Mouse (Mus musculus) gastrocnemius, adult 18-20 months (tissue): ENCODE measurements at regions not wholly inside any gene's neighbourhood (a gene's known extent, or its start where the extent isn't known, plus 50 kb on each side); places are given as distances from the start of the nearest gene placed in this dataset.

Experiments
- DNase-seq: peaks from one replicate; pipeline ENCODE4 v3.0.0; 2021; ENCODE audit warnings: low spot score

DNA sequence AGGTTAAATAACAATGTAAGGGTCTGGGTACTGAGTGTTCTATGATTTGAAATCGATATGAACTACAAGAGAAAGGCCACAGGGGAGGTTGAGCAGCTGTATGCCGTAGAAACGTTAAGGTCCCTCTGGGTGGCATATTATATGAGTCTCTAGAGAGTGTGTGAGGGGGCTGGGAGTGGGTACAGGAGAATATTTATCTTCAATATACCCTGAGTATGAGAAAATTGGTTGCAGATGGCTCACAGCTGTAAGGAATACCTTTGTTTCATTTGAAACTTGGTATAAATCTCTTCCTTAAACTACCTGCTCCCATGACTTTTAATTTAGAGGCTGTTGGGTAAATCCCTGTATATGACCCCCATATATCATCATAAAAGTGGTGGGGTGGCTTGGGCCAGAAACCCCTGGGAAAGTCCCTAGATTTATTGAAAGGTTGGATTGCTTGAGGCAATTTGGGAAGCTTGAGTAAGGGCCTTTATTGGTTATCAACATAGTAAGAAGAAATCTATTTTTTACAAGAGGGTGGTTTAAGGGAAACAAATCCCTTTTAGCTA is 128.7 kb upstream of the Prkg2 start:
- DNase-seq = no peak

DNA sequence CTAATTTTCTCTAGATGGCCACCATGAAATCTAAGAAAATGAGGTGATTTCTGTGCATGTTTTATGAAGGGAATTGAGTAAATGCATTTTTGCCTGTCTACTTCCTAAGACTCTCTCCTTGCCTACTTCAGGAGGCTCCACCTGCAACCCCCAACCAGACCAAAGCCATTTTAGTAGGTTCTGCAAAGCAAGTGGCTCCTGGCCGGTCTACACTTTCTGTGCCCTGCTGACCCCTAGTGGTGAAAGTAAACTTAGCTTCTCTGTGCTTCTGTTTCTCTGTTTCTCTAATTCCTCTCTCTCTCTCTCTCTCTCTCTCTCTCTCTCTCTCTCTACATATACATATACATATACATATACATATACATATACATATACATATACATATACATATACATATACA is 120.8 kb upstream of the Prkg2 start:
- peak; percentile 39 for DNase-seq

DNA sequence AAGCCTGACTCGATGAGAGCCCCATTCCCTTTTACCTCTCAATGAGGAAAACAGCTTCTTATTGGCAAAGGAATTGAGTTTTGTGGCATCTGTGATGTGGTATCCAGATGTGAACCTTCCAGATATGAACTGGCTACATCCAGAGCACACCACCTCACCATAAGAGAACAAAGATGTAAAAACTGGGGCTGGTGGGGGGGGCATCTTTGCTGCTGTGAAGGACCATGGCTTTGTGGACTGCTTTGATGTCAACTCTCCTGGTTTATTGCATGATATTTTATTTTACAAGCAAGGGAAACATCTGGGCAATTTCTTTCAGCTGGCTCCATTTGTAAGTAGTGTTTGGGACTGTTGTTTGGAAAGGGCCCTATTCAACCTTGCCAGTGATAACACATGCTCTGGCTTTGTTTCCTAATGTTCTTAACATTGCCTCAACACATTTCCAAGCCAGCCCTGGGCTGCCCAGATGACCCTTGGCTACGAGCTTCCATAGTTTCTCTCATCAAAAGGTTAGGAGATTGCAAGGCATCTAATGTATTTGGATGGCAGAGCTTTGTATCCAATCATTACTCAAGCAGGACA is 116.2 kb upstream of the Prkg2 start:
- DNase-seq = no peak

DNA sequence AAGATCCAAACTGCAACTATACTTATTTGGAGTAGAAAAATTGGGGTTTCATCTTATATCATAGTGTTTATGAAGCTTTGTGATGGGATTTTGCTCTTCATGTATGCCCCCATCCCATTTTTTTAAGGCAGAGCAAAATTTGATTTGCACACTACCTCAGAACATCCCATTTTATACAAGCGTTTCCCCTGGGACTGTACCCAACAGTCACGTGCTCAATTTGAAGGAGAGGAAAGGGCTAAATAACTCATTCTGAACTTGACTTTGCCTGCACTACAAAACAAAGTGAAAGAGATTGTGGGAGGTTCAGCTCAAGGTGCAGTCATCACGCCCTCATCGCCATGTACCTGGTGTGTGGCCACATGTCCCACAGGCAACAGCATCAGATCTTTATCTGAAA is 115.1 kb upstream of the Prkg2 start:
- DNase-seq = no peak

DNA sequence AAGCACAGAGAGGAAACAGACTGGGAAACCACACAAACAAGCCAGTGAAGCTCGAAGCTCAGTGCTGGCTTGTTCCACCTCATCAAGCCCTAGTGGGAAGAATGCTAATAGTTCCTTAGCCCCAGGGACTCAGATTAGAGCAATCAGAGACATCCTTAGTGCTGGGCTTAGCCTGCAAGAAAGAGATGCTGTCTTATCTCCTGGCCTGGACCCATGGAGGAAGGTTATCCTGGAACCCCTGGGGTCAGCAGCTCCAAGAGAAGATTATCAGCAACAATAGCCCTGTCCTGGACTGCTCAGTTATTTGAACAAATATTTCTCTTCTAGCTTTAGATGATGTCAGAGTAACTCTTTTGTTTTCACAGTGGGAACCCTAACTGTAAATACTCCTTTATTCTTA is 112.8 kb upstream of the Prkg2 start:
- DNase-seq = no peak

DNA sequence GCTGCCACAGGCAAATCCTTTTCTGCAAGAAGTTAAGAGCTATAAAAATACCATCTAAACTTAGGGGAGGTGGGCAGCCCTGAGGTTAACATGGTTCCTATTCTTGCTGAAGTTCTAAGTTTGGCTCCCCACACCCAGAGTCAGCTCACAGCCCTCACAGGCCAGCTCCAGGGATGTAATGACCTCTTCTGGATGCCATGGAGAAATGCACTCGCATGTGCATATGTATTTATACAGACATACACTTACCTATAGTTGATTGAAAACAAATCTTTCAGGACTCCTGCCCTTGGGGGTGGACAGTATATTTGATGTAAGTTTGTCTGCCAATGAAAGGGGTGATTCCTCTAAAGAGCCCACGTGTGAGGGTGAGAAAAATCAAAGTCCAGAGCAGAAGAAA is 95.5 kb upstream of the Prkg2 start:
- DNase-seq = no peak

DNA sequence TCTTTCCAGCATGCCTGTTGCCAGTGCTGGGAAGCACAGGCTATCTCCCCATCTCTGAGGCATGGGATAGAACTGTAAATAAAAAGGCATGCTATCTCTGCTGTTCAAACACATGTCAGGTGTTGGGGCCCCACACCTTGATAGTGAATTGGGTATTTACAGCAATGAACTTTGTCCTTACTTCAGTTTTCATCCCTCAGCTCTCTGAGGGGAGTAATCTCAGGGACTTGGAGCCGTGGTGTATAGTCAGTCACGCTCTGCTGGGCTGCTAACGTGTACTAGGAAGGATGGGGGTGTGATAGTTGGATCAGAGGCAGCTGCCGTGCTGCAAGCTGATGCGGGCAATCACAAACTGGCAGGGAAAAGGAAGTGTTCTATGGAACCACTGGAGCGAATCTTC is 91.5 kb upstream of the Prkg2 start:
- DNase-seq = no peak

DNA sequence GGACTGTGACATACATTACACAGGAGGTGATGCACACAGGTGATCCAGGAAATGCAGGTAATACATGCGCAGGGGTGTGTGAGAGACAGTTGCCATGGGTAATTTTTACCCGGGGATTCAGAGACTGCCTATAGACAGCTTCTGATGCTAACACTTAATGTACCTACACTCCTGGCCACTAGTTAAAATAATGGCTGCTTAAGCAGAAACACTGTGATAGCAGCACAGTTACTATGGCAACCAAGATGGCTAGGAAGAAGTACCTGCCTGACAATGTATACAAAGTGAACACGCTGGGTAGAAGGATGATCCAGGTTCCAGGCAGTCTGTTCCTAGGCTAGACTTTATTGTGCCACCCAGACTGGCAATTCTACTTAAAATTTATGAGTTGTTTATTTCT is 88.3 kb upstream of the Prkg2 start:
- no peak for DNase-seq

DNA sequence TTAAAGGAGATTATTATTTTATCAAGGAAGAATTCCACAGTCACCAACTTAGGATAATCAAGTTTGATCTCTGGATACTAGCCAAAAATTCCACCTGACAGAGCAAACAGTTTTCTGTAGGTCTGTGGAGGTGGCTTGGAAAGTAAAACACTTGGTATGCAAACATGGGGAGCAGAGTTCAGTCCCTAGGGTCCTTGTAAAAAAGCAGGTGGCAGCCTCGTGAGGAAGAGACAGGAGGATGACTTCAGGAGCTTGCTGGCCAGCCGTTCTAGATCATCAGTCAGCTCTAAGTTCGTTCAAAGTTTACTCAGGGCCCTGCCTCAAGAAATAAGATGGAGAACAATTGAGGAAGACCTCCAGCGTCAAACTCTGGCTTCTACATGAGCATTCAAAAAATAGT is 74.6 kb upstream of the Prkg2 start:
- no peak for DNase-seq

DNA sequence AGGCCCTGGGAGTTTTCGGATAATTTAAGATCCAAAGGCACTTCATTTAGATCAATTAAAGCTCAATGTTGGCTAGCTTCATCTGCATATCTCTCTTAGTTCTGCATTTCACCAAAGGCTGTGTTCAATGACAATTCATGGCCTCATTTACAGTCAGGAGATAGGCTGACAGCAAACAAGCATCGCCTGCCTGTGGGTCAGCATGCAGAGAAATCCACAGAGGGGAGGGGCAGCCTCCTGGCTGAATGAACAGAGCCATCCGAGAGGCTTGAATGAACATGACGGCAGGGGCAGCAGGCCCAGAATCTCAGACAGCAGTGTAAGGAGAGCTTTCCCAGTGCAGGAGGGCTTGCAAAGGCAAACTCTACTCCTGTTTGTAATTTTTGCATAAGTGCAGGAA is 74.1 kb upstream of the Prkg2 start:
- DNase-seq = no peak

DNA sequence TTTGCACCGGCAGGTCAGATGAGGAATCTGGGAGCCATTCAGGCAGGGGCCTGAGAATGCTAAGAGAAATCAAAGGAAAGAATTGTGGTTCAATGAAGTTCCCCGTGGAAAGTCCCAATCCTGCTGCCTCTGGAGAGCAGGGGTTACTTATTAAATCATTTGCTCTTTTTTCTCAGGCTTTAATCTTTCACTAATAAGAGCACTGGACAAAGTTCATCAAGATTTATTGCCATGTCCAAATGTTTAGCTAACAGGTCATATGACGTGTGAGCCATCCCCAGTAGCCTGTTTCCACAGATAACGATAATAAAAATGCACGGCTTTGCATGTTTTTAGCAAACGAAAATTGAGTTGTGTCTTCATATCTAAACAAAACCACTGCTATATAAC is 62.6 kb upstream of the Prkg2 start:
- no peak for DNase-seq

DNA sequence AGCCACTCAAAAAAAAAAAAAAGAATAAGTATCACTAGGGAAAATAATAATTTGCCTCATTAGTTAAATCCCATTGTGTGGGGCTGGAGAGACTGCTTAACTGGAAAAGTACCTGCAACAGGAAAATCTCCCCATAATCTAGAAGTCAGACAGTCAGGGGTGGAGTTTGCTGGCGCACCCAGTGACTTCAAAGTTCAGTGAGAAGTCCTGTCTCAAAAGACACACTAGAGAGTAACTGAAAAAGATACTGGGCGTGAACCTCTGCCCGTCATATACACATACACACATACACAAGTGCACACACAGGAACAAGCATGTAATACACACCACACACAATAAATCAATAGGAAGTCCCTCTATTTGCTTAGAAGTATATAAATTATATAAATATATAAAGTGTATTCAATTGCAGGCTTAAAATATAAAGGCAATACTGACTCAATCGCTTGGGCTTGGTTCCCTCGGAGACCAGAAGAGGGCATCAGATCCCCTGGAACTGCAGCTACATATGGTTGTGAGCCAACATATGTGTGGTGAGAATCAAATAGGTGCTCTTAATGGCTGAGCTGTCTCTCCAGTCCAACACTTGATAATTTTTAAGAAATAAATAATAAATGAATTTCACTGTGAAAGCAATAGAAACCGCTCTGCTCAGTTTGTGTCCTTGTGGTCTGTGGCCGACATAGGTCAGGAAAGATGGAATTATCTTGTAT is 62.0 kb upstream of the Prkg2 start:
- no peak for DNase-seq
